Mouse (Mus musculus): Measurements from ENCODE around the gene Slc35b2.

Gene Slc35b2

DNA sequence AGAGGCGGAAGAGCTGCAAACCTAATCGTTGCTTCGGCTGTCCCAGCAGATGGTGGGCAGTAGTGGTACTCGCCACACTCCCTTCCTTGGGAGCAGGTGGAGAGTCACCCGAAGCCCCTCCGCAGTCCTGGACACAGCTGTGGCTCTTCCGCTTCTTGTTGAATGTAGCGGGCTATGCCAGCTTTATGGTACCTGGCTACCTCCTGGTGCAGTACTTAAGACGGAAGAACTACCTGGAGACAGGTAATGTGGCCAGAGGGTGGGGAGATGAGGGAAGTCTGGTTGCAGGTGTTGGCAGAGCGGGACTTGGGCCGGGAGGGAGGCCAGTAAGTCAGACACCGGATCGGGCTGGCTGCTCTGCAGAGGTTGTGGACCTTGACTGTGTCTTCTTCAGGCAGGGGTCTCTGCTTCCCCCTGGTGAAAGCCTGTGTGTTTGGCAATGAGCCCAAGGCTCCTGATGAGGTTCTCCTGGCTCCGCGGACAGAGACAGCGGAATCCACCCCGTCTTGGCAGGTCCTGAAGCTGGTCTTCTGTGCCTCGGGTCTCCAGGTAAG lies 934 bp downstream of the Slc35b2 start:
- no peak for DNase-seq (ENCODE audit: low read depth, low spot score)

DNA sequence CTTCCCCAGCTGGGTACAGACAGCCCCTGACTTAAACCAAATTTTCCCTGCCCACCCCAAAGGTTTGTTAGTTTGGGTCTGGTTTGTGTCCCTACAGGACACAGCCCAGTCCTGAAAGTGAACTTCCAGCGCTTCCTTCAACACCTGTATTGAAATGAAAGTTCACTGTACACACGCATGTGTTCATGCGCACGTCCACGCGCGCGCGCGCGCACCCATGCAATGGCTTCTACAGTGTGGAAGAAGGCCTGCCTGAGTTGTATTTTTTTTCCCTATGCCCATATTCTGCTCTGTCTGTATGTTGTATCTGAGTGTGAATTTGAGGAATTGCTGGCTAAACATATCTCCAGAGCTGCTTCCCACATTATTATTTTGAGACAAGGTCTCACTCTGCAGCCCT lies 1.4 kb downstream of the Slc35b2 start:
- no peak for DNase-seq (ENCODE audit: low read depth, low spot score)

- no peak for DNase-seq (ENCODE audit: low read depth, low spot score)
These were observed 2.3 kb downstream of the Slc35b2 start for GRCm38 (mm10) chr17:45566031-45566359.

DNA sequence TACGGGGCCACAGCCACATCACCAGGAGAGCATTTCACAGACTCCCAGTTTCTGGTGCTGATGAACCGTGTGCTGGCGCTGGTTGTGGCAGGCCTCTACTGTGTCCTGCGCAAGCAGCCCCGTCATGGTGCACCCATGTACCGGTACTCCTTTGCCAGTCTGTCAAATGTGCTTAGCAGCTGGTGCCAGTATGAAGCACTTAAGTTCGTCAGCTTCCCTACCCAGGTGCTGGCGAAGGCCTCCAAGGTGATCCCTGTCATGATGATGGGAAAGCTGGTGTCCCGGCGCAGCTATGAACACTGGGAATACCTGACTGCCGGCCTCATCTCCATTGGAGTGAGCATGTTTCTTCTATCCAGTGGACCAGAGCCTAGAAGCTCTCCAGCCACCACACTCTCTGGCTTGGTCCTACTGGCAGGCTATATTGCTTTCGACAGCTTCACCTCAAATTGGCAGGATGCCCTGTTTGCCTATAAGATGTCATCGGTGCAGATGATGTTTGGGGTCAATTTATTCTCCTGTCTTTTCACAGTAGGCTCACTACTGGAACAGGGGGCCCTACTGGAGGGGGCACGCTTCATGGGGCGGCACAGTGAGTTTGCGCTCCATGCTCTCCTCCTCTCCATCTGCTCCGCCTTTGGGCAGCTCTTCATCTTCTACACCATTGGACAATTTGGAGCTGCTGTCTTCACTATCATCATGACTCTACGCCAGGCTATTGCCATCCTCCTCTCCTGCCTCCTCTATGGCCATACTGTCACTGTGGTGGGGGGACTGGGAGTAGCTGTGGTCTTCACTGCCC lies 2.9 kb downstream of the Slc35b2 start:
- peak; percentile 55 for DNase-seq (ENCODE audit: low read depth, low spot score)

DNA sequence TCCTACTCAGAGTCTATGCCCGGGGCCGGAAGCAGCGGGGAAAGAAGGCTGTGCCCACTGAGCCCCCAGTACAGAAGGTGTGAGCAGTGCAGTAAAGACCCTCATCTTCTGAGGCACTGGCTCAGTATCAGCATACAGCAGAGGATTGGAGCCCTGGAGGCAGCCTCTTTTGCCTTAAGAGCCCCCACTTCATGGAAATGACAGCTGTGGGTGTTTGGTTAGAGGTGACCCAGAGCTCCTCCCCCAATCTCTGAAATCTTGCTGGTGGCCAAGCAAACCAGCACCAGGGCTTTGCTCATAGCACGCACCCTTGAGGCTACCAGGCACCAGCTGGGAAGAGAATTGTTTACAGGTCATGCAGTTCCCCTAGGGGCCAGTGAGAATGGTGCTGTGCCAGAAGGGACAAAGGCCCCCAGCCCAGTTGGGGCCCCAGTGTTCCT lies 3.5 kb downstream of the Slc35b2 start:
- peak; percentile 31 for DNase-seq (ENCODE audit: low read depth, low spot score)

DNA sequence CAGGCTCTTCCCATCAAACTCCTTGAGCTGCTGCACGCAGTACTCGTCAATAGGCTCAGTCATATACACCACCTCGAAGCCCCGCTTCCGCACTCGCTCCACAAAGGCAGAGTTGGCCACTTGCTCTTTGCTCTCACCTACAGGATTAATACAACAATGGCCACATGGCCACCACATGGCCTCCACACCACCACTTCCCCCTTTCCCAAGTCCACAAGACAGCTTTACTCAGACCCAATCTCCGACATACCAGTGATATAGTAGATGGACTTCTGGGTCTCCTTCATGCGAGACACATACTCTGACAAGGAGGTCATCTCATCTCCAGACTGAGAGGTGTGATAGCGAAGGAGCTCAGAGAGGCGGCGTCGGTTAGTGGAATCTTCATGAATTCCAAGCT lies 5.3 kb downstream of the Slc35b2 start:
- DNase-seq (ENCODE audit: low read depth, low spot score), result no peak

- DNase-seq (ENCODE audit: low read depth, low spot score), result no peak
These were observed 6.3 kb downstream of the Slc35b2 start for GRCm38 (mm10) chr17:45569999-45570398.

GRCm38 (mm10) chr17:45572103-45573086 lies 8.7 kb downstream of the Slc35b2 start:
- DNase-seq (ENCODE audit: low read depth, low spot score), result peak; percentile 86

DNA sequence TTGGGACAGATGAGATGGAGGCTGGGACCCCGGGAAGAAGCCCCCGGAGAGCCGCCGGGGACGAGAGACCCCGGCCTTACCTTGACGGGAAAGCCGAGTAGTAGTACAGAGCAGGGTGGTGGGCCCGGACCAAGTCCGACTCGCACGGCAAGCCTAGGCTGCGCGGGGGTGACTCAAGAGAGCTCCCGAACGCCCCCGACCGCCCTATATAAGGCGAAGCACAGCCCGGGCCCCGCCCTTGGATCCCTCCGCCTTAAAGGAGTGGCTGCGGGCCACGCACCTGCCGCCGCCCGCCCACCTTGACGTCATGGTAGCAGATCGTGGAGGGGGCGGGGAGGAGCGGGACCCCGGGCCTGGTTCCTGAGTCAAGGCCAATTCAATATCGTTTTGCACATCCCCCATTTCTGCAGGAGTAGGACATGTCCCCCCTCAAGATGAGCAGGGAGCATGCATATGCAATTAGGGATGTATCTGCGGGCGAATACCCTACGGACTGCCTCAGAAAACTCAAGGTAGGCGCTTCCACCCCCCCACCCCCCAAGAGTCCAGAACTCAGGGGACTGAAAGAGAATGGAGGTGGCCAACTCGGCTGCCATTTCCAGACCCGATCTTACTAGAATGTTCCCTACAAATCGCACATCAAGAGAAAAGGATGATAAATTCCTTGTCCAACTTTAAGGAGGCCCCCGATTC lies 9.6 kb downstream of the Slc35b2 start, which contains the start of gene Hsp90ab1:
TSS of gene Hsp90ab1 (minus strand) at position 185 of the 693 bp plus-strand sequence.
- DNase-seq (ENCODE audit: low read depth, low spot score), result peak; percentile 99

DNA sequence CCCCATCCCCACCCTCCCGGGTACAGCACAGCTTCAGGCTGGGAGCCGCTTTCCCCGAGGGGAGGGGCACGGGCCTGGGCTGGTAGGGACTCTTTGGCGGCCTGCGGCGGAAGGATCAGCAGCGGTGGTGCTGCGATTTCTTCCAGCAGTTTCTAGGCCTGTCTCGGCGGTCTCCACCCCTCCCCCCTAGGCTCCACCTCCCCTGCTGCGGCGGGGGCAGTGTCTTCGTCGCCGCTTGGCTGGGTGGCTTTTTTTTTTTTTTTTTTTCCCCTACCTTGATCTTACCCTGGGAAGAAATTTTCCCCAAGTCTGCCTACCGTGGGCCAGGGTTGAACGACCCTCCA lies 10.1 kb downstream of the Slc35b2 start:
- peak; percentile 98 for DNase-seq (ENCODE audit: low read depth, low spot score)

DNA sequence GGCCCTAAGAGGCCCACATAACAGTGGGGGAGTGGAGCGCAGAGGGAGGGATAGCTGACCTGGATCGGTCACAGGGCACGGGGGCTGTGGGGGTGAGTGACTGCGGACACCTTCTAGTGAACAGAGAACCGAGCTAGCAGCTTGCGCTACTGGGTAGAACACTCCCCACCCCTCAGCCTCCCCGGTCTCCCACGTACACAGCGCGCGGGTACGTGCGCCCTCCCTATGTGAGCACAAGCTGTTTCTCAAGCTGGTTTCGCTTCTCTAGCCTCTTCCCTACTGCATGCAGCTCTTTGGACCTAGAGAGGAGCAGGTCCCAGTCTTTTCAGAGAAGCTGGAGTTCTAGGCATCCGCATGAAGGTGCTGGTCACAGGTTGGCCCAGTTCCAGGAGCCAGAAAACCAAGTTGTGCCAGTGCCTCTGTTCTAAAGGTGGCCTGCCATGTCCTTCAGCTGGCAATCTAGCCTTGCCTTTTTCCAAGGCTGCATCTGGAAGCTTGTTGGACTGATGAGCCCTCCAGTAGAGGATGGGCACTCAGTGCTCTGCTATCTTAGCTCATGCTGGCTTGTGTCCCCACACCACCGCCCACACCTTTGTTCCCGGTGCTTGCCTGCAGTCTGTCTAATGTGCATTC lies 10.6 kb downstream of the Slc35b2 start:
- DNase-seq (ENCODE audit: low read depth, low spot score), result peak; percentile 97

GRCm38 (mm10) chr17:45575123-45575897 lies 11.6 kb downstream of the Slc35b2 start:
- no peak for DNase-seq (ENCODE audit: low read depth, low spot score)

DNA sequence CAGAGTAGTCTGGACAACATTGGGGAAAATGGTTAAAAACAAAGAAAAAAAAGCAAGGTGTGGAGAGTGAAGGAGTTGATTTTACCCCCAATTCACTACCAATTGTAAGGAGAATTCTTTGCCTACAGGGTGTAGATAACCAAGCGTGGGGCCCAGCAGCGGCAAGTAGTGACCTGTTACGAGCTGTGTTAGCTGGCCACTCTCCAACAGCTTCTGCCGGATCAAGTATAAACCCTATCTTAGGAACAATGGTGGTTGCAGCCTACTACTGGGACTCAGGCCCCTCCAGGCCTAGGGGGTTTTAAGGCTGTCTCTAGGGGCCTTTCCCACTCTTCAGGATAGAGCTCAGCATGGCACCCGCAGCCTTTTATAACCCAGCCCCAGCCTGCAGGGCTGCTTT lies 14.6 kb downstream of the Slc35b2 start:
- DNase-seq (ENCODE audit: low read depth, low spot score), result no peak

GRCm38 (mm10) chr17:45578843-45579242 lies 15.2 kb downstream of the Slc35b2 start:
- peak; percentile 48 for DNase-seq (ENCODE audit: low read depth, low spot score)

DNA sequence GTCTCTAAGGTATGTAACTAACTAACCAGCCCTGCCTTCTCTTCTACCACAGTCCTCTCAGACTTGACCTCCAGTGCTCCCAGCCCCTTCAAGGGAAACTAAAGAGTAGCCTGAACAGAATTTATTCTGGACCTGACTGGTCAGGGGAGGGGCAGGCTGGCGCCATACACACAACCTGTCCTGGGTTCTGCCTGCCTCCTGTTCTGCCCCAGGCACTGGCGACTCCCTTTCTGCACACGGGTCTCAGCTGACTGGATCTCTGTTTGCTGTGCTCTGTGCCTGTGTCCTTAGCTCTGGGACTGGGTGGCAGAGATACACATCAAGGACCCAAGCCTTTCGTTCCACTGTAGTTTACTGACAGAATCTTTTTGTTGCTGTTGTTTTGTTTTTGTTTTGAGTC lies 15.9 kb downstream of the Slc35b2 start:
- DNase-seq (ENCODE audit: low read depth, low spot score), result no peak

- no peak for DNase-seq (ENCODE audit: low read depth, low spot score)
These were observed 17.3 kb downstream of the Slc35b2 start for GRCm38 (mm10) chr17:45580958-45581477.

GRCm38 (mm10) chr17:45581567-45581983 lies 17.9 kb downstream of the Slc35b2 start:
- peak; percentile 90 for DNase-seq (ENCODE audit: low read depth, low spot score)

DNA sequence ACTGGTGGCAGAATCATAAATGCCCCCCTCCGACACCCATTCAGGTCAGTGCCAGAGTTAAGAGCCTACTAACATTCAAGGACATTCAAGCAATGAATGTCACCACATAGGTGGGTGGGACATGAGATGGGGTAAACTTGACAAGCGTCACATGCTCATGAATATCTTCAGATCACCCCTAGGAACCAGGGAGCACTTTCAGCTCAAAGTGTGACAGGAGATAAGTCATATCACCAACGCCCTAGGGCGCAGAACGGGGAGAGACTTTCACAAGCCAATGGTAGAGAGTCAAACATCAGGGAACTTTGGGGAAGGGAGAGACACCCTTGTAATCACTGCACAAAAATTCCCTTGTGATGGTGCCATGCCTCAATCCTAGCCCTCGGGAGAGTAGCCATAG lies 18.5 kb downstream of the Slc35b2 start:
- no peak for DNase-seq (ENCODE audit: low read depth, low spot score)

- DNase-seq (ENCODE audit: low read depth, low spot score), result peak; percentile 64
These were observed 19.2 kb downstream of the Slc35b2 start for GRCm38 (mm10) chr17:45582715-45583355.
